ENCODE assay signal across 16 mouse cellular contexts in genomic region chr7:144014485-144014884, GRCm38 (mm10). TPM values are rescaled to one million over a fixed set of nuclear protein-coding genes. Genes with fewer than 3 reads are reported as not detected.
"Had no signal": no experiment of that assay in that cellular context is flagged by ENCODE, and none has a peak within 500 bp of the region (broad histone marks: within the 10 kb centered on the region; RNA-seq: fewer than 3 reads in every experiment).

No protein-coding gene starts in this region.

- H3K27me3 ChIP-seq: limb, embryonic 12.5 days; liver, embryonic 15.5 days; midbrain, embryonic 13.5 days; neural tube, embryonic 15.5 days had no signal

- ATAC-seq: lung, postnatal 0 days; midbrain, embryonic 13.5 days had no signal

- H3K4me3 ChIP-seq: layer of hippocampus, adult 2 months; limb, embryonic 12.5 days; liver, embryonic 15.5 days; midbrain, embryonic 13.5 days; myocyte; neural tube, embryonic 15.5 days had no signal

- H3K9me3 ChIP-seq: limb, embryonic 12.5 days; liver, embryonic 15.5 days; midbrain, embryonic 13.5 days; neural tube, embryonic 15.5 days had no signal

- H3K36me3 ChIP-seq: limb, embryonic 12.5 days; liver, embryonic 15.5 days; midbrain, embryonic 13.5 days; neural tube, embryonic 15.5 days had no signal

- DNase-seq: liver; lung, adult 2 months; lung, postnatal 36 days; right cerebral cortex, adult 18-20 months; right cerebral cortex, postnatal 25 days; thymus, adult 18-20 months; thymus, postnatal 14 days had no signal

- H3K4me1 ChIP-seq: limb, embryonic 12.5 days; liver, embryonic 15.5 days; midbrain, embryonic 13.5 days; neural tube, embryonic 15.5 days had no signal

- H3K4me2 ChIP-seq: limb, embryonic 12.5 days; liver, embryonic 15.5 days; midbrain, embryonic 13.5 days; neural tube, embryonic 15.5 days had no signal

- H3K27ac ChIP-seq: kidney, postnatal 0 days; layer of hippocampus, adult 2 months; limb, embryonic 12.5 days; liver, embryonic 15.5 days; midbrain, embryonic 13.5 days; neural tube, embryonic 15.5 days had no signal

- H3K9ac ChIP-seq: limb, embryonic 12.5 days; liver, embryonic 15.5 days; midbrain, embryonic 13.5 days; neural tube, embryonic 15.5 days had no signal

RNA-seq across cellular contexts. Expression of gene Shank2, which starts 12.8 kb away (rescaled TPM):
- total RNA-seq: megakaryocyte progenitor cell, adult 5-6 weeks had no signal
